Mouse (Mus musculus) layer of hippocampus, adult 2 months (tissue): Measurements from ENCODE around the gene Ubr2. TPM values are rescaled to one million over a fixed set of nuclear protein-coding genes. Genes with fewer than 3 reads are reported as not detected.

Experiments
- DNase-seq, 2 experiments: peaks; one replicate each; pipeline ENCODE4 v3.0.0; 2022; ENCODE audit warnings: low spot score in 2 of 2
- H3K27ac ChIP-seq: fragments of 200-600 bp; 2 replicates; pipeline ENCODE4 v1.8.1; 2022
- H3K4me3 ChIP-seq: fragments of 200-600 bp; 2 replicates; pipeline ENCODE4 v1.8.1; 2022; ENCODE audit warnings: mild to moderate bottlenecking
- CTCF ChIP-seq: fragments of 200-600 bp; conservative IDR thresholded peaks from 2 replicates; pipeline ENCODE4 v1.8.1; 2022; ENCODE audit warnings: antibody characterized with exemption, mild to moderate bottlenecking, moderate library complexity
- total RNA-seq, 2 experiments: library from RNA; stranded (reverse); gene quantifications; 2 replicates each; pipeline ENCODE4 v1.2.3; 2021

Ubr2 gene
- total RNA-seq, 2 experiments from 2014 or later, result 61.0 to 63.7 TPM

GRCm38 (mm10) chr17:46940461-46940860 lies 69.9 kb downstream of the Ubr2 start:
- Histone ChIP-seq H3K4me3 (no peak overlapping the region), H3K27ac (no peak overlapping the region)
- DNase-seq, result no peak
- no peak for TF ChIP-seq CTCF

GRCm38 (mm10) chr17:46933557-46934348 lies 76.6 kb downstream of the Ubr2 start:
- DNase-seq, result peak; percentile 44 to 64
- Histone ChIP-seq H3K27ac (peak overlapping the region; percentile 48; the same call in 1 of the 2 replicates), H3K4me3 (no peak overlapping the region)
- TF ChIP-seq CTCF, result peak; percentile 85

DNA sequence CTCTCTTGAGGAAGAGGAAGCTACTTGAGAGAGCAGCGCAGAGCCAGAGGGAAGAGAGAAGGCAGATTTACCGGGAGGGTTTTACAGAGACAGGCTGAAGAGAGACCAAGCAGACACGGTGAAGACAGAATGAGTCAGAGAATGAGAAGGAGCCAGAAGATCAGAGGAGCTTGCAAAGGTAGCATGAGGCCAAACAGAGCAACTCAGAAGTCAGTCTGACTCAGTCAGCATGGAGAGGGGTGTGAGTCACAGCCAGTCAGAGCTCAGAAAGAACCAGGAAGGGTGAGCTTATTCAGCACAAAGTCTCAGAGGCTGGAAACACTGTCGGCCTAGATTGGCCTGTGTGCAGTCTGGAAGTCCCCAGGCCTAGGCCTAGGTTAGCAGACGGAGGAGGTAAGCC lies 77.4 kb downstream of the Ubr2 start:
- no peak for DNase-seq
- H3K27ac ChIP-seq, result peak overlapping the region; percentile 48
- TF ChIP-seq CTCF, result no peak
- no peak overlapping the region for H3K4me3 ChIP-seq

DNA sequence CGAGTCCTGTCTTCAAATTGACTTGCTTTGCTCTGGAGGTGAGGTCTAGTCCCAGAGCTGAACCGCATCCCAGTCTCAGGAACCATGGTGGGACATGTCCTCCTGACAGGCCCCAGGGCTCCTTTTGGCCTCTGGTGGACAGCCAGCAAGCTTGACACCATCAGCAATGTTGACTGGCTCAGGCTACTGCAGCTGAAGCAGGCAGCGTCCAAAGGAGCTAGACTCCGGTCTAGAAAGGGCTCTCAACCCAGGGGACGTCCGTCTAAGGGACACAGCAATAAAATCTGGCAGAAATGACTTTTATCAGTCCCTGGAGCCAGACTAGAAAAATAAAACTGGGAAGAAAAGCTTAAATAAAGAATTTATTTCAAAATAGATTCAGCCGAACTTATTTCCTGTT lies 80.5 kb downstream of the Ubr2 start:
- H3K27ac ChIP-seq, result no peak overlapping the region
- no peak for TF ChIP-seq CTCF
- no peak for DNase-seq
- H3K4me3 ChIP-seq, result no peak overlapping the region

DNA sequence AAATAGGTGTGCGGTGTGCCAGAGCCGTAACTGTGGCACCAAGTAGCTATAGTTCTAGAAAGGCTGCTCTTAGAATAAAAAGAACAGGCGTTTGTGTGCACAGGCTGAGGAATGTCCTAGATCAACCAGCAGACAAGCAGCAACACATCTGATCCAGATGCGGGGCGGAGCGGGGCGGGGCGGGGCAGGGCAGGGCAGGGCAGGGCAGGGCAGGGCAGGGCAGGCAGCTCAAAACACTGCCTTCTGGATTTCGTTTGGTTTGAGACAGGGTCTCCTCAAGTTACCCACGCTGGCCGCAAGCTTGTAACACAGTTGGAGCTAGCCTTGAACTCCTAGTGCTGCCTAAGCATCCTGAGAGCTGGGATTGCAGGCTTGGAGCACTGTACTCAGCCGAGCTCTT lies 81.1 kb downstream of the Ubr2 start:
- Histone ChIP-seq H3K27ac (no peak overlapping the region), H3K4me3 (no peak overlapping the region)
- DNase-seq, result no peak
- no peak for TF ChIP-seq CTCF

DNA sequence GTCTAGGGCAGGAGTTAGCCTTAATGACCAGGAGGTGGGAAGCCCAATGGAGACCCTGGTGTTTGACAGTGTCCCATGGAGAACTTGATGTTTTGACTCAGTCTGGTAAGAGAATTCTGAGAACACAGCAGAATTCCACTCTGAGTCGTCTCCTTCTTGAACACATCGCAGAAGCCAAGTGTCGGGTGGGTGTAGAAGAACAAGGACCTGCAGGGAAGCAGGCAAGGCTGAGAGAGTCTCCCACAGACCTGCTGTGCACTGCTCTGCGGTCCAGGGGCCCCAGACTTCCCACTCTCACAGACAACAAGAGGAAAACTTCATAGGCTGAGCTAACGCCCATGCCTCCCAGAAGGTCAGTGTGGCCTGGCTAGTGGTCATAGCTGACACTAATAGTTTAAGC lies 82.6 kb downstream of the Ubr2 start:
- H3K27ac ChIP-seq, result peak overlapping the region; percentile 10; the same call in 1 of the 2 replicates

GRCm38 (mm10) chr17:46926941-46927340 lies 83.4 kb downstream of the Ubr2 start:
- Histone ChIP-seq H3K27ac (peak overlapping the region; percentile 19; the same call in 1 of the 2 replicates), H3K4me3 (no peak overlapping the region)
- no peak for DNase-seq
- TF ChIP-seq CTCF, result no peak

More for the DNA sequence above, 82.6 kb downstream of the Ubr2 start:
- TF ChIP-seq CTCF, result no peak
- H3K4me3 ChIP-seq, result no peak overlapping the region
- DNase-seq, result peak in 1 of 2 experiments; percentile 38

DNA sequence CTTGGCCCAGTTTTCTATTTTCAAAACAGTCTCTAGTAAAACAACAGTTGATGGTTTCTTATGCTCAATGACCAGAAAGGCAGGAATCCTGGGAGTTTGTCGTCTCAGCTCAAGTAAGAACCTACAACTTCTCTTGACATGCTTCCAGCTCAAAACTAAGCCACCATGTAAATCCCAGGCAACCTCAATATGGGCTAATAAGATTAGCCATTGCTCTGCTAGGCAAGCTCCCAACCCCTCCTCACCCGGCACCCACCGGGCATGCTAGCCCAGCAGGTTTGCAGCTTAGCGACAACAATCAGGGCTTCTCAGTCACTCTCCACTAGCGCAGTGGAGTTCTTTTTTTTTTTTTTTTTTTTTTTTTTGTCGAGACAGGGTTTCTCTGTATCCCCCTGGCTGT lies 84.2 kb downstream of the Ubr2 start:
- TF ChIP-seq CTCF, result no peak
- Histone ChIP-seq H3K4me3 (no peak overlapping the region), H3K27ac (no peak overlapping the region)
- no peak for DNase-seq

DNA sequence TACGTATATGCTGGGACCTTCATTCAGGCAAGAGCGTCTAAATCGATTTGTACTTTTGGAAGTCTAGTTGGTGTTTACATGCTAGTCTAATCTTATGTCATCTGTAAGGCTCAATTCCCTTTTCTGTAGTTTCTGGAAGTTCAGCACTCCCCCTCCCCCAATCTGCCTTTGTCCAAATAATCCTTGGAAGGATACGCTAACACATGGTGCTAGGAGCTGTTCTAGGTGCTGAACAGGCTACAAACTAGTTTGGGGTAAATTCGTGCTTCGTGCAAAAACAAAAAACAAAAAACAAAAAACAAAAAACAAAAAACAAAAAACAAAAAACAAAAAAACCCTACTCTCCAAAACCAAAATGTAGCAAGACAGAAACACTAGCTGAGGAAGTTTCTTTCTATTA lies 89.5 kb downstream of the Ubr2 start:
- no peak for DNase-seq
- TF ChIP-seq CTCF, result no peak
- Histone ChIP-seq H3K27ac (no peak overlapping the region), H3K4me3 (no peak overlapping the region)

DNA sequence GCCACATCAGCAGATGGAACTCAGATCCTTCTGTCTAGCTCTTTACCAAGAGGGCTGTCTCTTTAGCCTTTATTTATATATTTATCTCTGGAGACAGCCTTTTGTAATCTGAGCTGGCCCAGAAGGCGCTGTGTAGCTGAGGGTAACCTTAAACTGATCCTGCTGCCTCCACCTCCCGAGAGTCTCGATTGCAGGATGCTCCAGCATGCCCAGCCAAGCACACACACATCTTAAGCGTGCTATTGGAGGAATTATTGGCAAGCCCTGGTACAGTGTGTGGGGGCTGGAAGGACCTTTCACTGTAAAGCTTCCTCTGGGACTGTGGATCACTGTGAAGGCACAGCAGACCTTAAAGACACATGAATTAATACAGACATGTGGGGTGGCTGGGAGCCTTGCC lies 91.4 kb downstream of the Ubr2 start:
- Histone ChIP-seq H3K27ac (no peak overlapping the region), H3K4me3 (no peak overlapping the region)
- DNase-seq, result no peak
- TF ChIP-seq CTCF, result no peak

DNA sequence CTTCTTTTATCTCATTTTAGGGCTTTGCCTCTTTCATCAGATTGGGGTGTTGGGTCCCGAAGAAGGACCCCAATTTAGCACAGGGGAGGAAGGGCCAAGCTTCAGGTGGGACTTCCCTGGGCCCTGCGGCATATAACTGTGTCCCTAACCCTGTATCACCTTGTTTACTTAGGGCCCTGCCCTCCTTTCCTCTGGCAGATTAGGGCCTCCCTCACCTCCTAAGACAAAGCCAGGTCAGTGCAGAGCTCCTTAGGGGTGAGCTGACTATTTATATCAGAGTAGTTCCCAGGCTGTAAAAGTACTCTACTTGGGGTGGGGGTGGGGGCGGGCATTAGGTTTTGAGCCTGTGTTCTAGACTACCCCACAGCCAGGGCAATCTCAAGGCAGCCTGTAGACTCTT lies 95.2 kb downstream of the Ubr2 start:
- DNase-seq, result no peak
- no peak for TF ChIP-seq CTCF
- H3K27ac ChIP-seq, result no peak overlapping the region
- no peak overlapping the region for H3K4me3 ChIP-seq

GRCm38 (mm10) chr17:46912331-46912730 lies 98.0 kb downstream of the Ubr2 start:
- no peak for DNase-seq
- H3K27ac ChIP-seq, result no peak overlapping the region
- TF ChIP-seq CTCF, result no peak
- H3K4me3 ChIP-seq, result no peak overlapping the region

- no peak for DNase-seq
- TF ChIP-seq CTCF, result no peak
- Histone ChIP-seq H3K4me3 (no peak within 1 kb of the TSS), H3K27ac (no peak within 1 kb of the TSS)
Measured at GRCm38 (mm10) chr17:46910186-46910585, 100.2 kb downstream of the Ubr2 start, which contains the start of gene Prph2. Gene Prph2 (plus strand): TSS chr17:46910459.

- H3K4me3 ChIP-seq, result no peak overlapping the region
- peak; percentile 72 to 81 for DNase-seq
- TF ChIP-seq CTCF, result peak; percentile 94
- H3K27ac ChIP-seq, result no peak overlapping the region
Measured at GRCm38 (mm10) chr17:46903876-46904490, 106.4 kb downstream of the Ubr2 start.
